Mouse (Mus musculus): ENCODE results near the gene Commd2. TPM values are rescaled to one million over a fixed set of nuclear protein-coding genes. Genes with fewer than 3 reads are reported as not detected.
A peak's percentile ranks its signal among the peaks of the same experiment; 100 is the strongest.

Gene Commd2
- total and polyA plus RNA-seq, 3 experiments, result 35.3 to 65.3 (median 53.2) TPM

- peaks cover 2% of the 10 kb centered on the region for H3K9me3 ChIP-seq (replicated peaks; ENCODE audit: low read length)
- dilution Hi-C loops (cut with MboI; ENCODE audit: extremely low pct_ligation_motif_present, extremely low pct_unique_long_range_greater_than_20kb, low sequenced_read_pairs) (no loop called here), in situ Hi-C loops (cut with MboI; ENCODE audit: low pct_ligation_motif_present, low pct_unique_long_range_greater_than_20kb, low sequenced_read_pairs) (loop anchor here (25.0 kb wide), 1 partner anchor 438 kb away; no protein-coding TSS in a partner anchor)
- TF ChIP-seq UBTF (IDR thresholded peaks at IDR 0.05; ENCODE audit: low read depth, low read length), result no peak
- TF ChIP-seq IRF4 (IDR thresholded peaks at IDR 0.05; ENCODE audit: low read depth, low read length), result no peak
- no peak for TF ChIP-seq GABPA (IDR thresholded peaks at IDR 0.05; ENCODE audit: insufficient replicate concordance, low read depth, low read length)
- no peak for DNase-seq (ENCODE audit: extremely low read depth)
- no peaks in the 10 kb centered on the region for H3K36me3 ChIP-seq (replicated peaks in 1 of 2; ENCODE audit: control insufficient read depth in 1 of 2, insufficient read depth in 1 of 2, low read length in 1 of 2)
- H3K9ac ChIP-seq (ENCODE audit: insufficient read depth, low read depth), result no peak overlapping the region
- H3K4me1 ChIP-seq (ENCODE audit: control insufficient read depth in 1 of 2, insufficient read depth in 2 of 2), result peaks cover 12 to 33% of the 10 kb centered on the region in 2 experiments; a peak in 3 of 4 replicates
- H3K27me3 ChIP-seq (replicated peaks), result no peaks in the 10 kb centered on the region
- peak overlapping the region; percentile 99; the same call in 1 of the 2 replicates for H3K4me2 ChIP-seq (ENCODE audit: insufficient read depth, low read depth, poor library complexity, severe bottlenecking)
- no peak overlapping the region for H3K4me3 ChIP-seq (replicated peaks in 1 of 3; ENCODE audit: low read depth in 2 of 3, low read length in 2 of 3, poor library complexity in 1 of 3)
- H3K79me2 ChIP-seq (replicated peaks; ENCODE audit: control insufficient read depth, extremely low read depth, insufficient read depth, poor library complexity, severe bottlenecking), result no peaks in the 10 kb centered on the region
- H3K27ac ChIP-seq (ENCODE audit: insufficient read depth, low read depth), result no peak overlapping the region
Measured at GRCm38 (mm10) chr3:57674075-57674474, 22.6 kb upstream of the Commd2 start.

GRCm38 (mm10) chr3:57673586-57673985 lies 22.1 kb upstream of the Commd2 start:
- no peak overlapping the region for H3K27ac ChIP-seq (ENCODE audit: insufficient read depth, low read depth)
- peaks cover 2% of the 10 kb centered on the region for H3K9me3 ChIP-seq (replicated peaks; ENCODE audit: low read length)
- peaks cover 12 to 33% of the 10 kb centered on the region in 2 experiments; a peak in 3 of 4 replicates for H3K4me1 ChIP-seq (ENCODE audit: control insufficient read depth in 1 of 2, insufficient read depth in 2 of 2)
- peak overlapping the region; percentile 99 for H3K4me2 ChIP-seq (ENCODE audit: insufficient read depth, low read depth, poor library complexity, severe bottlenecking)
- H3K9ac ChIP-seq (ENCODE audit: insufficient read depth, low read depth), result 0 out of 2 replicates have a peak overlapping the region, but pooled peaks have one; percentile 39
- in situ Hi-C loops (cut with MboI; ENCODE audit: low pct_ligation_motif_present, low pct_unique_long_range_greater_than_20kb, low sequenced_read_pairs), result loop anchor here (25.0 kb wide), 1 partner anchor 439 kb away; no protein-coding TSS in a partner anchor
- H3K36me3 ChIP-seq (replicated peaks in 1 of 2; ENCODE audit: control insufficient read depth in 1 of 2, insufficient read depth in 1 of 2, low read length in 1 of 2), result no peaks in the 10 kb centered on the region
- dilution Hi-C loops (cut with MboI; ENCODE audit: extremely low pct_ligation_motif_present, extremely low pct_unique_long_range_greater_than_20kb, low sequenced_read_pairs), result no loop called here
- no peaks in the 10 kb centered on the region for H3K27me3 ChIP-seq (replicated peaks)
- H3K79me2 ChIP-seq (replicated peaks; ENCODE audit: control insufficient read depth, extremely low read depth, insufficient read depth, poor library complexity, severe bottlenecking), result no peaks in the 10 kb centered on the region
- DNase-seq (ENCODE audit: extremely low read depth), result peak; percentile 84
- H3K4me3 ChIP-seq (replicated peaks in 1 of 3; ENCODE audit: low read depth in 2 of 3, low read length in 2 of 3, poor library complexity in 1 of 3), result no peak overlapping the region
- TF ChIP-seq BHLHE40 (IDR thresholded peaks at IDR 0.05; ENCODE audit: low read depth, low read length) (peak; percentile 89), SIN3A (IDR thresholded peaks at IDR 0.05; ENCODE audit: low read length) (no peak), PAX5 (IDR thresholded peaks at IDR 0.05; ENCODE audit: low read length) (no peak), HCFC1 (IDR thresholded peaks at IDR 0.05; ENCODE audit: low read depth, low read length) (no peak), RAD21 (IDR thresholded peaks at IDR 0.05; ENCODE audit: low read depth, low read length) (no peak; the same call in 1 of the 2 replicates), MAZ (IDR thresholded peaks at IDR 0.05; ENCODE audit: low read depth, low read length) (no peak), KAT2A (IDR thresholded peaks at IDR 0.05; ENCODE audit: insufficient replicate concordance, low read length) (no peak), MXI1 (IDR thresholded peaks at IDR 0.05; ENCODE audit: low read depth, low read length) (no peak), TBP (conservative IDR thresholded peaks at IDR 0.05; ENCODE audit: low read depth, low read length) (0 out of 2 replicates have a peak, but pooled peaks have one; percentile 22), ZKSCAN1 (IDR thresholded peaks at IDR 0.05; ENCODE audit: borderline replicate concordance, low read depth, low read length) (no peak), E2F4 (IDR thresholded peaks at IDR 0.05; ENCODE audit: insufficient replicate concordance, low read depth, low read length) (no peak), RCOR1 (conservative IDR thresholded peaks at IDR 0.05; ENCODE audit: low read depth, low read length) (no peak), MAX (IDR thresholded peaks at IDR 0.05; ENCODE audit: low read length) (peak; percentile 85), USF2 (conservative IDR thresholded peaks at IDR 0.05; ENCODE audit: low read depth, low read length) (no peak), JUN (IDR thresholded peaks at IDR 0.05; ENCODE audit: insufficient read depth, low read depth, low read length) (no peak), CHD1 (IDR thresholded peaks at IDR 0.05; ENCODE audit: low read depth, low read length) (no peak), JUND (conservative IDR thresholded peaks at IDR 0.05; ENCODE audit: low read depth, low read length) (no peak), POLR2AphosphoS2 (IDR thresholded peaks at IDR 0.05; ENCODE audit: low read depth, low read length) (no peak), ELF1 (IDR thresholded peaks at IDR 0.05; ENCODE audit: low read depth, low read length) (no peak), MYC (IDR thresholded peaks at IDR 0.05; ENCODE audit: low read depth, low read length) (peak; percentile 92), CTCF (conservative IDR thresholded peaks at IDR 0.05 in 1 of 2, IDR thresholded peaks at IDR 0.05 in 1 of 2; ENCODE audit: low read depth in 2 of 2, low read length in 2 of 2) (no peak), ZNF384 (IDR thresholded peaks at IDR 0.05; ENCODE audit: low read depth, low read length) (no peak), MAFK (IDR thresholded peaks at IDR 0.05; ENCODE audit: insufficient replicate concordance, low read length) (no peak), ETS1 (conservative IDR thresholded peaks at IDR 0.05; ENCODE audit: low read depth, low read length) (0 out of 2 replicates have a peak, but pooled peaks have one; percentile 16), NRF1 (IDR thresholded peaks at IDR 0.05; ENCODE audit: low read depth, low read length) (no peak), EP300 (IDR thresholded peaks at IDR 0.05; ENCODE audit: low read length) (peak; percentile 96), SMC3 (IDR thresholded peaks at IDR 0.05; ENCODE audit: low read depth, low read length) (no peak), TCF12 (IDR thresholded peaks at IDR 0.05; ENCODE audit: low read depth, low read length) (peak; percentile 47; the same call in 1 of the 2 replicates), IRF4 (IDR thresholded peaks at IDR 0.05; ENCODE audit: low read depth, low read length) (peak; percentile 93), MEF2A (IDR thresholded peaks at IDR 0.05; ENCODE audit: borderline replicate concordance, low read depth, low read length) (no peak), POLR2A (IDR thresholded peaks at IDR 0.05; ENCODE audit: low read depth, low read length) (no peak)
